Mouse (Mus musculus) MEL (cell line): Measurements from ENCODE around the gene Slc9a3r2.

Experiments
- CTCF ChIP-seq, 3 experiments: IDR thresholded peaks in 2 of 3; conservative IDR thresholded peaks in 1 of 3; 2 replicates each; pipeline ENCODE4 v1.5.1; 2011 to 2012; ENCODE audit warnings: low read length in 3 of 3, low read depth in 2 of 3, mild to moderate bottlenecking in 2 of 3, improper control_type of control experiment in 1 of 3, inconsistent platforms in 1 of 3, mixed read lengths in 1 of 3, moderate library complexity in 1 of 3; ENCODE audit not compliant: control insufficient read depth in 1 of 3, insufficient read depth in 1 of 3, poor library complexity in 1 of 3, severe bottlenecking in 1 of 3
- EP300 ChIP-seq, 2 experiments: IDR thresholded peaks; 2 replicates each; pipeline ENCODE4 v1.6.1; 2011; ENCODE audit warnings: improper control_type of control experiment in 2 of 2, low read length in 2 of 2, low read depth in 1 of 2, mild to moderate bottlenecking in 1 of 2
- KAT2A ChIP-seq: conservative IDR thresholded peaks from 2 replicates; pipeline ENCODE4 v1.6.1; 2012; ENCODE audit warnings: low read depth, low read length, improper control_type of control experiment, inconsistent platforms
- MYC ChIP-seq: IDR thresholded peaks from 2 replicates; pipeline ENCODE4 v1.6.1; 2011; ENCODE audit warnings: low read depth, mild to moderate bottlenecking, low read length, improper control_type of control experiment, moderate library complexity
- NELFE ChIP-seq: IDR thresholded peaks from 2 replicates; pipeline ENCODE4 v1.6.1; 2011; ENCODE audit warnings: low read depth, low read length, improper control_type of control experiment
- NRF1 ChIP-seq: IDR thresholded peaks from 2 replicates; pipeline ENCODE4 v1.6.1; 2014; ENCODE audit warnings: low read depth, mild to moderate bottlenecking, inconsistent platforms, low read length, improper control_type of control experiment, moderate library complexity; ENCODE audit not compliant: poor library complexity, insufficient read depth, severe bottlenecking
- POLR2A ChIP-seq, 2 experiments: IDR thresholded peaks; 2 replicates each; pipeline ENCODE4 v1.6.1; 2011 to 2012; ENCODE audit warnings: low read length in 2 of 2, mild to moderate bottlenecking in 2 of 2, control low read depth in 1 of 2, improper control_type of control experiment in 1 of 2, low read depth in 1 of 2, moderate library complexity in 1 of 2; ENCODE audit not compliant: control insufficient read depth in 1 of 2, insufficient read depth in 1 of 2, poor library complexity in 1 of 2

GRCm38 (mm10) chr17:24591695-24592094, 58.4 kb downstream of the Slc9a3r2 start:
- TF ChIP-seq EP300 (IDR thresholded peaks at IDR 0.05; ENCODE audit: low read depth in 1 of 2, low read length in 2 of 2) (no peak), CTCF (IDR thresholded peaks at IDR 0.05 in 2 of 3, conservative IDR thresholded peaks at IDR 0.05 in 1 of 3; ENCODE audit: control insufficient read depth in 1 of 3, insufficient read depth in 1 of 3, low read depth in 2 of 3, low read length in 3 of 3, poor library complexity in 1 of 3, severe bottlenecking in 1 of 3) (no peak), KAT2A (no peak), NELFE (no peak), POLR2A (IDR thresholded peaks at IDR 0.05; ENCODE audit: control insufficient read depth in 1 of 2, insufficient read depth in 1 of 2, low read depth in 1 of 2, low read length in 2 of 2, poor library complexity in 1 of 2) (no peak), MYC (no peak), NRF1 (no peak)
